Mouse (Mus musculus) stomach, postnatal 0 days (tissue): ENCODE data around the gene Dohh.

Experiments
- CTCF ChIP-seq: IDR thresholded peaks from 2 replicates; pipeline ENCODE4 v1.5.1; 2016; ENCODE audit warnings: antibody characterized with exemption, low read depth, mild to moderate bottlenecking, moderate library complexity
- EP300 ChIP-seq: optimal IDR thresholded peaks from 2 replicates; pipeline ENCODE3; 2016; ENCODE audit warnings: antibody characterized with exemption

DNA sequence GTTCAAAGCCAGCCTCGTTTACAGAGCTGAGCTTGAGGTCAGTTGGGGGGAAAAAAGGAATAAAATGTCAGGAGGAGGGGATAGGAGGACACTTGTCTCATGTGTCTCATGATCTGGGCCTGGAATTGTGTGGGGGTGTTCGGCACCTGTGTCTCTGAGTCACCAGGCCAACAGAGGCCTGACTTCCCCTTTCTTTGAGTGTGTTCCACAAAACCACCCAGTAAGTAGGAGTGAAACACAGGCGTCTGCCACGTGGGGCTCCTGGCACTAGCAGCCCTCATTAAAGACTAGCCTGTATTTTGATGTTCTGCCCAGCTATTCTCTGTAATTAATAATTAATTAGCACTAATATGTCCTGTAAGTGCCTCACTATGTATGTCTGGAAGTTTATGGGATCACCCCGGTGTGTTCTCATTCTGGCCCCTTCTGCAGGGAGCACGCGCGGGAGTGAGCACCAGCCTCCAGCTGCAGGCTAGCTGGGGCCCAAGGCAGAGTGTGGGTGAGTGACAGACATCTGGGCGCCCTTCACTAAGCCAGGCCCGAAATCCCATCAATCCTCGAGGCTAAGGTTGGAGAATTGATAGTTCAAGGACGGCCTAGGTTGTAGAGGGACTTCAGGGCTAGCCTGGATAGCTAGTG, 27.8 kb upstream of the Dohh start:
- TF ChIP-seq EP300 (no peak), CTCF (no peak)
